Mouse (Mus musculus): ENCODE results near the gene Plekhg4. TPM values are rescaled to one million over a fixed set of nuclear protein-coding genes. Genes with fewer than 3 reads are reported as not detected.

The Plekhg4 gene
- polyA plus RNA-seq, 1 experiment: 2.0 TPM

- Histone ChIP-seq H3K4me3 (ENCODE audit: insufficient read depth, poor library complexity, severe bottlenecking) (peak overlapping the region; percentile 77), H3ac (ENCODE audit: control insufficient read depth, insufficient read length, low read depth) (peak overlapping the region; percentile 66), H3K36me3 (ENCODE audit: control insufficient read depth, insufficient read depth) (peaks cover 19% of the 10 kb centered on the region), H3K79me3 (ENCODE audit: low read depth) (peaks cover 69% of the 10 kb centered on the region), H3K27me3 (ENCODE audit: control insufficient read depth, insufficient read depth, insufficient read length) (no peaks in the 10 kb centered on the region), H3K79me2 (ENCODE audit: control insufficient read depth, insufficient read depth) (peaks cover 97% of the 10 kb centered on the region)
- TF ChIP-seq USF1 (IDR thresholded peaks at IDR 0.05; ENCODE audit: low read depth) (no peak), CEBPB (IDR thresholded peaks at IDR 0.05; ENCODE audit: low read depth) (peak; percentile 2), FOSL1 (IDR thresholded peaks at IDR 0.05; ENCODE audit: insufficient read depth, low read length, poor library complexity, severe bottlenecking) (no peak), MAX (IDR thresholded peaks at IDR 0.05) (peak; percentile 11), MYOD1 (IDR thresholded peaks at IDR 0.05; ENCODE audit: control insufficient read depth, insufficient read length, low read depth) (no peak)
Measured at GRCm38 (mm10) chr8:105346611-105347427, 26.3 kb upstream of the Plekhg4 start.

GRCm38 (mm10) chr8:105347428-105348221 is 25.4 kb upstream of the Plekhg4 start, which contains the start of gene Fhod1:
Gene Fhod1, minus strand, starts transcription at chr8:105347953.
- H3K79me3 ChIP-seq (ENCODE audit: low read depth): peaks cover 62% of the 10 kb centered on the region
- peaks cover 17% of the 10 kb centered on the region for H3K36me3 ChIP-seq (ENCODE audit: control insufficient read depth, insufficient read depth)
- H3ac ChIP-seq (ENCODE audit: control insufficient read depth, insufficient read length, low read depth): peak within 1 kb of the TSS; percentile 95
- H3K79me2 ChIP-seq (ENCODE audit: control insufficient read depth, insufficient read depth): peaks cover 97% of the 10 kb centered on the region
- peak within 1 kb of the TSS; percentile 77 for H3K4me3 ChIP-seq (ENCODE audit: insufficient read depth, poor library complexity, severe bottlenecking)
- TF ChIP-seq MAX (IDR thresholded peaks at IDR 0.05) (peak; percentile 55), CTCF (IDR thresholded peaks at IDR 0.05; ENCODE audit: control insufficient read depth, insufficient read depth, insufficient read length) (no peak)
- H3K27me3 ChIP-seq (ENCODE audit: control insufficient read depth, insufficient read depth, insufficient read length): no peaks in the 10 kb centered on the region

GRCm38 (mm10) chr8:105348450-105349095 is 24.5 kb upstream of the Plekhg4 start, which contains the start of gene Slc9a5:
Gene Slc9a5, plus strand, starts transcription at chr8:105348843.
- H3K4me3 ChIP-seq (ENCODE audit: insufficient read depth, poor library complexity, severe bottlenecking): peak within 1 kb of the TSS; percentile 77
- H3ac ChIP-seq (ENCODE audit: control insufficient read depth, insufficient read length, low read depth): peak within 1 kb of the TSS; percentile 95
- peaks cover 53% of the 10 kb centered on the region for H3K79me3 ChIP-seq (ENCODE audit: low read depth)
- H3K36me3 ChIP-seq (ENCODE audit: control insufficient read depth, insufficient read depth): peaks cover 14% of the 10 kb centered on the region
- TF ChIP-seq USF1 (IDR thresholded peaks at IDR 0.05; ENCODE audit: low read depth): no peak
- TF ChIP-seq MYOD1 (IDR thresholded peaks at IDR 0.05; ENCODE audit: control insufficient read depth, insufficient read length, low read depth): peak; percentile 30
- TF ChIP-seq CEBPB (IDR thresholded peaks at IDR 0.05; ENCODE audit: low read depth): no peak
- TF ChIP-seq FOSL1 (IDR thresholded peaks at IDR 0.05; ENCODE audit: insufficient read depth, low read length, poor library complexity, severe bottlenecking): no peak
- no peak for TF ChIP-seq CTCF (IDR thresholded peaks at IDR 0.05; ENCODE audit: control insufficient read depth, insufficient read depth, insufficient read length)
- no peak for TF ChIP-seq MYOG (IDR thresholded peaks at IDR 0.05; ENCODE audit: control insufficient read depth, extremely low read depth, insufficient read length)
- peak; percentile 85 for TF ChIP-seq MAX (IDR thresholded peaks at IDR 0.05)
- no peaks in the 10 kb centered on the region for H3K27me3 ChIP-seq (ENCODE audit: control insufficient read depth, insufficient read depth, insufficient read length)
- peaks cover 97% of the 10 kb centered on the region for H3K79me2 ChIP-seq (ENCODE audit: control insufficient read depth, insufficient read depth)

GRCm38 (mm10) chr8:105349096-105349771 is 23.8 kb upstream of the Plekhg4 start:
- Histone ChIP-seq H3K27me3 (ENCODE audit: control insufficient read depth, insufficient read depth, insufficient read length) (no peaks in the 10 kb centered on the region), H3K79me2 (ENCODE audit: control insufficient read depth, insufficient read depth) (peaks cover 91% of the 10 kb centered on the region), H3K4me3 (ENCODE audit: insufficient read depth, poor library complexity, severe bottlenecking) (peak overlapping the region; percentile 77), H3K36me3 (ENCODE audit: control insufficient read depth, insufficient read depth) (peaks cover 17% of the 10 kb centered on the region), H3K79me3 (ENCODE audit: low read depth) (peaks cover 46% of the 10 kb centered on the region), H3ac (ENCODE audit: control insufficient read depth, insufficient read length, low read depth) (peak overlapping the region; percentile 95)
- TF ChIP-seq MAX (IDR thresholded peaks at IDR 0.05) (peak; percentile 44), FOSL1 (IDR thresholded peaks at IDR 0.05; ENCODE audit: insufficient read depth, low read length, poor library complexity, severe bottlenecking) (no peak)

- H3ac ChIP-seq (ENCODE audit: control insufficient read depth, insufficient read length, low read depth): peak overlapping the region; percentile 28
- H3K79me3 ChIP-seq (ENCODE audit: low read depth): peaks cover 40% of the 10 kb centered on the region
- no peak for TF ChIP-seq CTCF (IDR thresholded peaks at IDR 0.05; ENCODE audit: control insufficient read depth, insufficient read depth, insufficient read length)
- no peak for TF ChIP-seq FOSL1 (IDR thresholded peaks at IDR 0.05; ENCODE audit: insufficient read depth, low read length, poor library complexity, severe bottlenecking)
- TF ChIP-seq CEBPB (IDR thresholded peaks at IDR 0.05; ENCODE audit: low read depth): no peak
- no peak for TF ChIP-seq MAX (IDR thresholded peaks at IDR 0.05)
- TF ChIP-seq USF1 (IDR thresholded peaks at IDR 0.05; ENCODE audit: low read depth): no peak
- TF ChIP-seq MYOG (IDR thresholded peaks at IDR 0.05; ENCODE audit: control insufficient read depth, extremely low read depth, insufficient read length): no peak
- no peak for TF ChIP-seq MYOD1 (IDR thresholded peaks at IDR 0.05; ENCODE audit: control insufficient read depth, insufficient read length, low read depth)
- H3K36me3 ChIP-seq (ENCODE audit: control insufficient read depth, insufficient read depth): peaks cover 19% of the 10 kb centered on the region
- peak overlapping the region; percentile 77 for H3K4me3 ChIP-seq (ENCODE audit: insufficient read depth, poor library complexity, severe bottlenecking)
- no peaks in the 10 kb centered on the region for H3K27me3 ChIP-seq (ENCODE audit: control insufficient read depth, insufficient read depth, insufficient read length)
- H3K79me2 ChIP-seq (ENCODE audit: control insufficient read depth, insufficient read depth): peaks cover 81% of the 10 kb centered on the region
Measured at GRCm38 (mm10) chr8:105350186-105350585, 22.9 kb upstream of the Plekhg4 start.
